Mouse (Mus musculus) megakaryocyte-erythroid progenitor cell, adult 5 weeks (primary cell): ENCODE data around the gene Gm19965. TPM values are rescaled to one million over a fixed set of nuclear protein-coding genes. Genes with fewer than 3 reads are reported as not detected.

Source experiments
- polyA plus RNA-seq: library from polyadenylated mRNA; stranded (reverse); fragments of >175 nt; gene quantifications from 2 replicates; pipeline ENCODE4 v1.2.3, GENCODE M21; 2012

Gm19965 gene
- polyA plus RNA-seq, result not detected in 2 replicates

GRCm38 (mm10) chr1:116802683-116803082, at the start of gene Gm19965:
Gm19965 (plus strand) TSS chr1:116802983.

